Mouse (Mus musculus): ENCODE results near the gene Psmb4.

GRCm38 (mm10) chr3:94886316-94887224 lies at the start of gene Psmb4:
- TF ChIP-seq POLR2A (IDR thresholded peaks at IDR 0.05; ENCODE audit: insufficient read length, low read depth) (peak; percentile 86), CEBPB (IDR thresholded peaks at IDR 0.05; ENCODE audit: insufficient read depth, poor library complexity, severe bottlenecking) (no peak), REST (IDR thresholded peaks at IDR 0.05; ENCODE audit: insufficient read depth, insufficient read length) (no peak)

Measured in myocyte (in vitro differentiated cells).